Mouse (Mus musculus) bone marrow, adult 2 months (tissue): ENCODE measurements around the gene Ush2a.

Experiments used
- CTCF ChIP-seq: fragments of 200-500 bp; IDR thresholded peaks from 2 replicates; pipeline ENCODE4 v1.5.1; 2011; ENCODE audit warnings: low read length, control low read depth; ENCODE audit not compliant: control insufficient read depth, insufficient read depth
- POLR2A ChIP-seq: fragments of 200-500 bp; IDR thresholded peaks from 2 replicates; pipeline ENCODE4 v1.6.1; 2011; ENCODE audit warnings: low read depth, mild to moderate bottlenecking, control low read depth, low read length, borderline replicate concordance; ENCODE audit not compliant: control insufficient read depth

DNA sequence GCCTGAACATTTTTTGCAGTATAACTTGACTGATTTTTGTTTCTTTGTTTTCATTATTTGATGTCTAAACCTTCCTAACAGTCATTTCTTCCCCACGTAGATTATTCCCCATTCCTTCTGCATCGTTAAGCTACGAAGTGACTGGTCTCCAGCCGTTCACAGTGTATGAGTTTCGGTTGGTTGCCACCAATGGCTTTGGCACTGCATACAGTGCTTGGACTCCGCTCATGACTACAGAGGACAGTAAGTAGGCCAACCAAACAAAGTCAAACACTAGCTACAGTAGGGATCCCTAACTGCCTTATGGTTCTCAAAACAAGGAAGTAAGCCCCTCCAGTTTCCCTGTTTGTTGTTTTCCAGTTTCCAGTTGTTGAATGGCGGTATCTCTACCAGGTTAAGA lies 453.1 kb downstream of the Ush2a start:
- TF ChIP-seq CTCF (no peak), POLR2A (no peak)
